Mouse (Mus musculus) thymus, adult 2 months (tissue): ENCODE measurements around the gene Susd6. TPM values are rescaled to one million over a fixed set of nuclear protein-coding genes. Genes with fewer than 3 reads are reported as not detected.

Experiments used
- DNase-seq: peaks from one replicate; pipeline ENCODE4 v3.0.0; 2021
- H3K27ac ChIP-seq: fragments of 200-500 bp; 2 replicates; pipeline ENCODE4 v1.5.1; 2012; ENCODE audit warnings: low read length, control low read depth; ENCODE audit not compliant: control insufficient read depth, insufficient read depth
- H3K27me3 ChIP-seq: fragments of 200-500 bp; 2 replicates; pipeline ENCODE4 v1.6.1; 2012; ENCODE audit warnings: mild to moderate bottlenecking, low read length, moderate library complexity, mixed read lengths; ENCODE audit not compliant: control insufficient read depth, insufficient read depth
- H3K36me3 ChIP-seq: fragments of 200-500 bp; 2 replicates; pipeline ENCODE4 v1.6.1; 2012; ENCODE audit warnings: mild to moderate bottlenecking, low read length, moderate library complexity; ENCODE audit not compliant: control insufficient read depth, insufficient read depth
- H3K4me1 ChIP-seq: fragments of 200-500 bp; replicated peaks from 2 replicates; pipeline ENCODE4 v1.6.1; 2012; ENCODE audit warnings: low read length; ENCODE audit not compliant: control insufficient read depth, insufficient read depth
- H3K4me3 ChIP-seq: fragments of 200-500 bp; 2 replicates; pipeline ENCODE4 v1.5.1; 2012; ENCODE audit warnings: mild to moderate bottlenecking, low read length, control low read depth, moderate library complexity; ENCODE audit not compliant: control insufficient read depth, insufficient read depth
- CTCF ChIP-seq: fragments of 200-500 bp; IDR thresholded peaks from 2 replicates; pipeline ENCODE4 v1.5.1; 2012; ENCODE audit warnings: mild to moderate bottlenecking, control low read depth, low read length, moderate library complexity, borderline replicate concordance; ENCODE audit not compliant: control insufficient read depth, poor library complexity, insufficient read depth; ENCODE audit errors: extremely low read depth
- POLR2A ChIP-seq: fragments of 200-500 bp; IDR thresholded peaks from 2 replicates; pipeline ENCODE4 v1.6.1; 2012; ENCODE audit warnings: mild to moderate bottlenecking, low read length, control low read depth, moderate library complexity; ENCODE audit not compliant: control insufficient read depth, poor library complexity, insufficient read depth; ENCODE audit errors: extremely low read depth
- WGBS: fragments of 180-500 bp; shearing (Covaris S2); methylation state at CpG from one replicate; pipeline ENCODE4 v1.1.7; 2018; 5-methylcytosine and 5-hydroxymethylcytosine counted together
- polyA plus RNA-seq: library from polyadenylated mRNA; depleted of rRNA; stranded (reverse); fragments of >200 nt; gene quantifications from 2 replicates; pipeline ENCODE4 v1.2.3, GENCODE M21; 2012; rRNA removed

Gene Susd6
- polyA plus RNA-seq, 1 experiment, result 81.3 TPM

DNA sequence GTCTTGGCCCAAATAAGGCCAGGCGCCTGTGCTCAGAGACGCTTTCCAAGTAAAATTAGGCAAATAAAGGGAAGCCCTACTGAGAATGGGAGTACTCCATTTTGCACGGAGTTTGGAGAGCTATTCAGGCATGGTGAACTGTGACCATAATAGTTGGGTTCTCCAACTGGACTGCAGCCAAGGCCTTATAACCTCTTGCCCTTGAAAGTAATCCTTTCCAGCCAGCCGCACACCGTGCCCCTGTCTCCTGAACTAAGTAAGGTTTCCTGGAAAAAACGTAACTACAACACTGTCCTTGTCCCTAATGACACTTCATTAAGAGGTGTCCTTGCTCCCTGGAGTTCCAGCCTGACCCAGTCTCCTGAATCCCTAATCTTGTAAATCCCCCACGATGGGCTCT is 135.6 kb downstream of the Susd6 start:
- Histone ChIP-seq H3K27me3 (no peaks in the 10 kb centered on the region), H3K4me1 (no peaks in the 10 kb centered on the region), H3K36me3 (no peaks in the 10 kb centered on the region), H3K4me3 (no peak overlapping the region), H3K27ac (no peak overlapping the region)
- TF ChIP-seq POLR2A, result no peak
- TF ChIP-seq CTCF, result no peak
- 92% methylated on average over 7 of the region's 7 CpGs for WGBS
- no peak for DNase-seq

DNA sequence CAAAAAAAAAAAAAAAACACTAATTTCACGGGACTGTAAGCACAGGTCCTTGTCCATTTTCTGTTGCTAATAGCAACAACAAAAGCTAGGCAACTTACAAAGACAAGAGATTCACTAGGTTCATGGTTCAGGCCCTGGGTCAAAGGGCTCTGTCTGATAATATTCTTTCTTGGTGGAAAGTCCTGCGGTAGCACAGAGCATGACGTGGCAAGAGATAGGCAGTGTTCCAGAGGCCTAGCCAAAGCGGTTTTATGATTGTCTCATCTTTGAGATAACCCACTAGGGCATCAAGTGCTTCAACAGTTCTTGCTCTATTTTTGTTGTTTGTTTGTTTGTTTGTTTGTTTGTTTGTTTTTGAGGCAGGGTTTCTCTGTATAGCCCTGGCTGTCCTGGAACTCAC is 136.2 kb downstream of the Susd6 start:
- 98% methylated on average over 4 of the region's 4 CpGs for WGBS
- DNase-seq, result no peak
- Histone ChIP-seq H3K36me3 (no peaks in the 10 kb centered on the region), H3K4me1 (no peaks in the 10 kb centered on the region), H3K27me3 (no peaks in the 10 kb centered on the region), H3K4me3 (no peak overlapping the region), H3K27ac (no peak overlapping the region)
- no peak for TF ChIP-seq POLR2A
- TF ChIP-seq CTCF, result no peak

DNA sequence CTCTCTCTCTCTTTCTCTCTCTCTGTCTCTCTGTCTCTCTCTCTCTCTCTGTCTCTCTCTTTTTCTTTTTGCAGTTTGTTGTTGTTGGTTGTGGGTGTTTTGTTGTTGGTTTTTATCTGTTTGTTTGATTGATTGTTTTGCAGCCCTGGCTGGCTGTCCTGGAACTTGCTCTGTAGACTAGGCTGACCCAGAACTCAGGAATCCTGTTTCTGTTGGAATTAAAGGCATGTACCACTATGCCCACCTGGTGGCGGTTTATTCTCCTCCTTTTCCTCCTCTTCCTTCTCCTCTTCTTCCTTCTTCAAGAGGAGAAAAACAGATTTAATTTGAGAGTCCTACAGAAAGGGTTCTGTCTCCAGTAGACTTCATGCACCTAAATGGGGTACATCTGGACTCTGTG is 137.2 kb downstream of the Susd6 start:
- 95% methylated on average over 1 of the region's 1 CpGs for WGBS
- Histone ChIP-seq H3K27me3 (no peaks in the 10 kb centered on the region), H3K36me3 (no peaks in the 10 kb centered on the region), H3K4me3 (no peak overlapping the region), H3K4me1 (no peaks in the 10 kb centered on the region), H3K27ac (no peak overlapping the region)
- no peak for DNase-seq
- no peak for TF ChIP-seq POLR2A
- TF ChIP-seq CTCF, result no peak

DNA sequence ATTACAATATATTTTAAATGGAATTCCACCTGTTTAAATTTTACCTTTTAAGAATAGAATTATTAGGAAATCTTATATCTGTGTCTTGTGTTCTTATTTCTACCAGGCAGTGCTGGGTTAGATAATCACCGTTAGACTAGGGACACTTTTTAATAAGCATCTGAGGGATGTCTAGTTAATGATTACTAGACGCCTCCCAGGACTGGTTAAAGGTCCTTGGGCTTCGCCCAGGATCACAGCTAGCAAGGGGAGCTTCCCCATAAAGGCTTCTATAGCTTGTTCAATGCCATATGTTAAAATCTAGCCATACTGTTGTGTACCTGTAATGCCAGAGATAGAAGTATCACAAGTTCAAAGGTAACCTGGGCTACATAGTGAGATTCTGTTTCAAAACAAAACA is 138.6 kb downstream of the Susd6 start:
- no peak overlapping the region for H3K4me3 ChIP-seq
- no peaks in the 10 kb centered on the region for H3K4me1 ChIP-seq
- no peak overlapping the region for H3K27ac ChIP-seq
- no peaks in the 10 kb centered on the region for H3K36me3 ChIP-seq
- WGBS, result 96% methylated on average over 3 of the region's 3 CpGs
- no peak for DNase-seq
- no peaks in the 10 kb centered on the region for H3K27me3 ChIP-seq
- TF ChIP-seq POLR2A (no peak), CTCF (no peak)

DNA sequence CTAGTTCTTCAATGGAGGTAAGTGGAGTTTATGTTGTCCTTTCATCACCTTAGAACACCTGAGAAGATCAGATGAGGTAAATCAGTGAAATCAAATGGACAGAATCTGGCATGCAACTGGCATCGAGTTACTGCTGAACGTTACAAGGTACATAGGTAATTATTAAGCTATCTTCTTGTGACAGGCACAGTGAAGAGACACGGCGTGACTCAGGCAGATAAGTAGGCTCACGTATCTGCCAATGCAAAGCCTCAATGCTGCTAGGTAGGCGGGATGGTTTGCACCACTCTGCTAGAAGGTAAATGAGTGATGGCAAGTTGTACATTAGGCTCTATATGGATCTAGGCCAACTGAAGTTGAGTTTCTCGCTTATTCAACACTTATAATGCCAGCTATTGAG is 139.8 kb downstream of the Susd6 start:
- no peak for DNase-seq
- no peak overlapping the region for H3K27ac ChIP-seq
- no peaks in the 10 kb centered on the region for H3K4me1 ChIP-seq
- H3K4me3 ChIP-seq, result no peak overlapping the region
- WGBS, result 97% methylated on average over 7 of the region's 7 CpGs
- H3K36me3 ChIP-seq, result no peaks in the 10 kb centered on the region
- TF ChIP-seq POLR2A (no peak), CTCF (no peak)
- no peaks in the 10 kb centered on the region for H3K27me3 ChIP-seq

Other genes with a start within 250 kb of the Susd6 start
- 55.7 and 58.2 TPM in 2 replicates for gene Slc39a9, start 146.6 kb upstream of the Susd6 start, polyA plus RNA-seq
- 49.6 and 54.4 TPM in 2 replicates for gene Erh, start 146.2 kb upstream of the Susd6 start, polyA plus RNA-seq
- gene Plekhd1, start 97.9 kb upstream of the Susd6 start, polyA plus RNA-seq, result 0.18 and 0.20 TPM in 2 replicates
- not detected in 2 replicates for gene Ccdc177, start 29.8 kb upstream of the Susd6 start, polyA plus RNA-seq
- 511 and 515 TPM in 2 replicates for gene Srsf5, start 155.0 kb downstream of the Susd6 start, polyA plus RNA-seq
- 0.07 and 1.9 TPM in 2 replicates for gene Slc10a1, start 178.2 kb downstream of the Susd6 start, polyA plus RNA-seq
- gene Smoc1, start 236.3 kb downstream of the Susd6 start, polyA plus RNA-seq, result 41.7 and 46.1 TPM in 2 replicates